Mouse (Mus musculus) megakaryocyte, embryonic 14.5 days (primary cell): ENCODE data around the gene Slc24a4.

Experiments used
- FLI1 ChIP-seq: IDR thresholded peaks from 2 replicates; pipeline ENCODE4 v1.6.1; 2012; ENCODE audit warnings: low read length, inconsistent platforms, mixed read lengths
- GATA1 ChIP-seq: IDR thresholded peaks from 3 replicates; pipeline ENCODE4 v1.6.1; 2012; ENCODE audit warnings: mixed read lengths, low read length, inconsistent platforms, borderline replicate concordance

DNA sequence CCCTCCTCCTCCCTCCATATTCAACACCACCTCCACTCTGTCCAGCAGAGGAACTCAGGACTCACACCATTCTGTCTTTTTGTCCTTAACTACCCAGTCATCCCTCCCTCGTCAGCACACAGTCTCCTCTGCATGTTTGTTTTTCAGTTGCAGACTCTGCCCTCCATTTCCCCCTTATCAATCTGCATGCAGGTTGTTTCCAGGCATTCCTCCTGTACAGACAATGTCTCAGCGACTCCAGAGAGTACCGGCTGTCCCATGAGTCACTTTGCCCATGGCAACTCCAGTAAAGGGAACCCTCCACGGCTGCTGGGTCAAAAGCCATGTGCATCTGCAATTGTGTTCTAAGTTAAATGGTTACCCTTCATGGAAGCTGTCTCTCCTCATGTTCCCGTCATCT, 170.7 kb downstream of the Slc24a4 start:
- TF ChIP-seq GATA1 = no peak
- TF ChIP-seq FLI1 = no peak
